Mouse (Mus musculus) layer of hippocampus, postnatal 36 days (tissue): ENCODE measurements around the gene Neurl2. TPM values are rescaled to one million over a fixed set of nuclear protein-coding genes. Genes with fewer than 3 reads are reported as not detected.

Experiments
- DNase-seq, 2 experiments: peaks; one replicate each; pipeline ENCODE4 v3.0.0; 2022
- total RNA-seq, 2 experiments: library from RNA; stranded (reverse); gene quantifications; 2 replicates each; pipeline ENCODE4 v1.2.3; 2021

Neurl2 gene
- total RNA-seq, 2 experiments from 2014 or later = 1.8 to 2.7 TPM

DNA sequence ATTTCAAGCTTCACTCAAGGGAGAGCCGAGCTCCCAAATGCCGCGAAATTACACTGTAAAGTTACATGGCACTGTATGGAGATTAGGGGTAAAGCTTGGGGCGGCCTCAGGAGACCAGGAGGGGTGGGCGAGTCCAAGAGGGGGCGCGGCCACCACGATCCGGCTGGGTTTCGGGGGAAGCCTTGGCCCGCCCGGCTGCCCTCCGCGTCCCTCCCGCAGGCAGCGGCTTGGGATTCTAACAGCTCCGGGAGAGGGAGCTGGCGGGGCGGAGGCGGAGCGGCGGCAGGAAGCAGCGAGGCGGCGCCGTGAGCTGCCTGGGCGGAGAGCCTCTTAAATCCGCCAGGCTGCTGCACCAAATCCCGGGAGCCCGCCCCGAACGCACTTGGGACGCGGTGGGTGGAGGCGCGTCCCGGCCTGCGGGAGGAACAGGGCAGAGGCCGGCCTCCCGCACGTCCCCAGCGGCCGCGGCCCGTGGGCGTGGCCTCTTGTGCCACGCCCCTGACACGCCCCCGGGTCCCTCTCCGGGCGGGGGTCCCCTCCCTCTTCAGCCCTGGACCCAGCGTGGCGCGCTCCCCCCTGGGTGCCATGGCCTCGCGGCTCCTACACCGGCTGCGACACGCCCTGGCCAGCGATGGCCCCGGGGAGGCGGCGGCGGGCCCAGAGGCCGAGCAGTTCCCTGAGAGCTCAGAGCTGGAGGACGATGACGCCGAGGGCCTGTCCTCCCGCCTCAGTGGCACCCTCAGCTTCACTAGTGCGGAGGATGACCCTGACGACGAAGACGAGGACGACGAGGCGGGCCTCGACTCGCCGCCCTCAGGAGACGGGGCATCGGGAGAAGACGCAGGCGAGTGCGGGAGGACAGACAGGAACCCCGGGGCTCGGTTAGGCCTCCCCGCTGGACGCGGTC, 47.5 kb downstream of the Neurl2 start, which contains the start of gene Snx21:
Snx21 (plus strand) TSS at position 343 of the 907 bp plus-strand sequence.
- DNase-seq = peak; percentile 87 to 88

DNA sequence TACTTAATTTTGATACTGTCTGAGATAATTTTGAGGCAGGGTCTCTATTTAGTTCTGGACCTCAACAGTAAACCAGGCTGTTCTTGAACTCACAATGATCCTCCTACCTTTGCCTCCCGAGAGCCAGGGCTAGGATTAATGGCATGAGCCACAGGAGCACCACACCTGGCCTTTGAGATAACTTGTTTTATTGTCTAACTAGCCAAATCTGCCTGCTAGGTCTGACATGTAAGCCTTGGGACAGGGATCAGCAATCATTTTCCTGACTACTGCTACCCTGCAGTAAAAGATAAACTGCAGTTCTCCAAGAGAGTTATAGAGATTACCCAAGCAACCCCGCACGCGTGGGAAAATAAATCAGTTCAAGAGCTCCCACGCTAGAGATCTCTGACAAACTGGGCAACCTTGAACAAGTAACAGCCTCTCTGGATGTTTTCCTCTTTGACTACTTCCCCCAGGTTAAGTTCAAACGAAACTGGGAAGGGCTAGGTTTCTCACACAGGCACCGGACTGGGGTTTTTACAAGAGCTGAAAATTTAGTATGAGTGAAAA, 48.3 kb downstream of the Neurl2 start:
- no peak for DNase-seq

DNA sequence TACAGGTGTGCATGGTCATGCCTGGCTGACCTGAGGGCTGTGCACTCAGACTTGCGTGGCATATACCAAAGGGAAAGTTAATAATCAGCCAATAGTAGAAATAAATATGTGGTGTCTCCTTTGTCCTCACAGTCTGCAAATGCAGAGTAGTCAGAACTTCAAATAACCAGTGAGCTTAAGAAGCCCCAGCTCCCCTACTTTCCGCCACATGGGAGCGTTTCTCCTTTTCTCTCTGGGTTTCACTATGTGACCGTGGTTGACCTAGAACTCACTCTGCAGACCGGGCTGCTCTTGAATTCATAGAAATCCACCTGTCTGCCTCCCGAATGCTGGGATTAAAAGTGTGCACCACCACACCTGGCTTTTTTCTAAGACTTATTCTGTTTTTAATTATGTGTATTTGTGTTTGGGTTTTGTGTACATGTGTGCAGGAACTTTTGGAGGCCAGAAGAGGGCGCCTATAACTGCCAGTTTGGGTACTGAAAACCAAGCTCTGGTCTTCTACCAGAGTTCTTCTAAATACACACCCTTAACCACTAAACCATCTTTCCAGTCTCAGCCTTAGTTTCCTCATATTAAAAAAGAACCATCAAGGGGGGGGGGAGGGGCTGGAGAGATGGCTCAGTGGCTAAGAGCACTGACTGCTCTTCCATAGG, 49.2 kb downstream of the Neurl2 start:
- no peak for DNase-seq

DNA sequence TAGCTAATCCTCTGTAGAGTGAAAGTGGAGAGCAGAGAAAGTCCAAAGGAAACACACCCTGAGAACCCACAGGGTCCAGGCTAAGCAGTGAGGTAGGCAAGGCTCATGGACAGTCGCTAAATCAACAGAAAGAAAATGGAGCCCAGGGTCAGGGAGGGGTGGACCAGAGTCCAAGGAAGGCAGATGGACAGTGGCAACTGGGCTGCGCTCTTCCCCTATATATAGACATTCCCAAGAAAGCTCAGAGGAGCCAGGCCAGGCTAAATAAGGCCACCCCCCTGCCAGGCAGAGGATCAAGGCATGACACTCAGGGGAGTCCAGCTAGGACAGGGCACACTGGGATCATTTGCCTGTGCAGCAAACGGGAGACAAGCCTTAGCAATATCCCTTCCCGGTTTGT, 51.4 kb downstream of the Neurl2 start:
- DNase-seq = no peak

Other genes with a start within 250 kb of the Neurl2 start
- not detected for gene Wfdc6a, start 248.0 kb downstream of the Neurl2 start, total RNA-seq
- not detected for gene Eppin, start 239.9 kb downstream of the Neurl2 start, total RNA-seq
- not detected for gene Wfdc6b, start 219.9 kb downstream of the Neurl2 start, total RNA-seq
- gene Wfdc8, start 219.8 kb downstream of the Neurl2 start, total RNA-seq = not detected
- gene Wfdc16, start 194.7 kb downstream of the Neurl2 start, total RNA-seq = not detected
- not detected for gene Wfdc10, start 177.4 kb downstream of the Neurl2 start, total RNA-seq
- gene Wfdc9, start 176.9 kb downstream of the Neurl2 start, total RNA-seq = not detected
- not detected for gene Wfdc11, start 159.4 kb downstream of the Neurl2 start, total RNA-seq
- not detected for gene Wfdc13, start 148.3 kb downstream of the Neurl2 start, total RNA-seq
- gene Spint4, start 135.0 kb downstream of the Neurl2 start, total RNA-seq = not detected
- gene Spint5, start 118.2 kb downstream of the Neurl2 start, total RNA-seq = not detected
- gene Wfdc3, start 87.5 kb downstream of the Neurl2 start, total RNA-seq = 1 to 10 TPM; 1.5 to 2.2 TPM
- gene Dnttip1, start 87.5 kb downstream of the Neurl2 start, total RNA-seq = 10 to 100 TPM; 34.0 to 37.7 TPM
- gene Ube2c, start 63.6 kb downstream of the Neurl2 start, total RNA-seq = 1 to 10 TPM; 1.2 to 1.5 TPM
- gene Tnnc2, start 53.5 kb downstream of the Neurl2 start, total RNA-seq = not detected
- gene Snx21, start 47.6 kb downstream of the Neurl2 start, total RNA-seq = 10 to 100 TPM; 36.7 to 44.0 TPM
- 10 to 100 TPM; 27.8 to 28.2 TPM for gene Acot8, start 28.6 kb downstream of the Neurl2 start, total RNA-seq
- gene Zswim3, start 28.4 kb downstream of the Neurl2 start, total RNA-seq = 1 to 10 TPM; 8.2 to 8.6 TPM
- 10 to 100 TPM; 21.6 to 23.0 TPM for gene Zswim1, start 10.8 kb downstream of the Neurl2 start, total RNA-seq
- not detected for gene Spata25, start 4.9 kb downstream of the Neurl2 start, total RNA-seq
- 10 to 100 TPM; 92.9 to 93.4 TPM for gene Ctsa, start 583 bp downstream of the Neurl2 start, total RNA-seq
- 10 to 100 TPM; 66.9 to 70.7 TPM for gene Pltp, start 24.3 kb upstream of the Neurl2 start, total RNA-seq
- gene Pcif1, start 45.8 kb upstream of the Neurl2 start, total RNA-seq = 10 to 100 TPM; 41.2 to 44.1 TPM
- gene Zfp335, start 78.3 kb upstream of the Neurl2 start, total RNA-seq = 10 to 100 TPM; 23.8 to 29.7 TPM
- gene Mmp9, start 107.3 kb upstream of the Neurl2 start, total RNA-seq = 1 to 10 TPM; 2.0 to 2.9 TPM
- 100 to 1,000 TPM; 398 to 404 TPM for gene Slc12a5, start 127.3 kb upstream of the Neurl2 start, total RNA-seq
- 10 to 100 TPM; 56.8 to 66.3 TPM for gene Ncoa5, start 201.4 kb upstream of the Neurl2 start, total RNA-seq
- 1 to 10 TPM in 1 of 2 experiments, under 1 TPM in 1; 0.77 to 1.3 TPM for gene Cd40, start 222.2 kb upstream of the Neurl2 start, total RNA-seq